In the genomic region with DNA sequence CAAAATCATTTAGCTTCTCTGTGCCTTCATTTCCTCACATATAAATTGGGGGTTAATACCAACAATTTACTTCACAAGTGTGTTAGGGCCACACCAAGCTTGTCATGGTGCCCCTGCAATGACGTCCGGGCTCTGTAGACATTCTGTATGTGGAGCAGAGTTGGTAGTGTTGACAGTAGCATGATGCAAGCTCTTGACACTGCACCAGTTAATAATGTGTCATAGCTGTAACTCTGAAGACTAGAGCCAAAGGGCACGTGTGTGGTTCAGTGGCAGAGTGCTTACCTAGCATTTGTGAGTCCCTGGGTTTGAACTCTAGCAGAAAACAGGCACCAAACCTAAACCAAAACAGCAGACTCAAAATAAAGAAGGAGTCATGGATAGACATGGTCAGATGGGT, we compare ENCODE assay signal across 16 mouse cellular contexts. TPM values are rescaled to one million over a fixed set of nuclear protein-coding genes. Genes with fewer than 3 reads are reported as not detected.
A peak's percentile ranks its signal among the peaks of the same experiment; 100 is the strongest.
DNase-seq lines count a peak whose midpoint lies in the region; ATAC-seq and TF ChIP-seq lines count a peak whose summit lies in the region.
"Had no signal": no experiment of that assay in that cellular context is flagged by ENCODE, and none has a peak within 500 bp of the region (broad histone marks: within the 10 kb centered on the region; RNA-seq: fewer than 3 reads in every experiment).

No protein-coding gene starts in this region.

- H3K27me3 ChIP-seq in heart, embryonic 15.5 days, result no peaks in the 10 kb centered on the region
- no peaks in the 10 kb centered on the region for H3K27me3 ChIP-seq in heart, embryonic 10.5 days (ENCODE audit: insufficient read depth, poor library complexity, severe bottlenecking)
- no peaks in the 10 kb centered on the region for H3K27me3 ChIP-seq in lung, postnatal 0 days (replicated peaks; ENCODE audit: insufficient read depth, low read length)
- no peaks in the 10 kb centered on the region for H3K27me3 ChIP-seq in small intestine, adult 2 months (ENCODE audit: control insufficient read depth, insufficient read depth, low read length)
- H3K27me3 ChIP-seq: limb, embryonic 12.5 days had no signal

- TF ChIP-seq CTCF in lung, postnatal 0 days (IDR thresholded peaks at IDR 0.05), result no peak
- TF ChIP-seq CTCF in small intestine, adult 2 months (IDR thresholded peaks at IDR 0.05; ENCODE audit: extremely low read depth, insufficient read length, insufficient replicate concordance, low read depth, low read length), result no peak

- no peak overlapping the region for H3K9ac ChIP-seq in heart, embryonic 15.5 days
- H3K9ac ChIP-seq in lung, postnatal 0 days (replicated peaks; ENCODE audit: low read depth), result no peak overlapping the region
- H3K9ac ChIP-seq: limb, embryonic 12.5 days had no signal

- ATAC-seq in heart, embryonic 15.5 days (replicated peaks; ENCODE audit: insufficient number of reproducible peaks, insufficient read depth, low FRiP score, low read depth), result no peak
- ATAC-seq in lung, postnatal 0 days, result peak; percentile 30; the same call in 1 of the 2 replicates
- ATAC-seq in megakaryocyte progenitor cell, adult 5-6 weeks (replicated peaks; ENCODE audit: poor library complexity), result no peak

- peak overlapping the region; percentile 48; the same call in 1 of the 2 replicates for H3K27ac ChIP-seq in heart, embryonic 15.5 days
- no peak overlapping the region for H3K27ac ChIP-seq in heart, embryonic 10.5 days
- H3K27ac ChIP-seq in lung, postnatal 0 days (ENCODE audit: low read length), result no peak overlapping the region
- 0 out of 2 replicates have a peak overlapping the region, but pooled peaks have one; percentile 4 for H3K27ac ChIP-seq in small intestine, adult 2 months (ENCODE audit: insufficient read depth, low read depth, low read length)
- H3K27ac ChIP-seq: limb, embryonic 12.5 days had no signal

- no peaks in the 10 kb centered on the region for H3K36me3 ChIP-seq in heart, embryonic 15.5 days
- no peaks in the 10 kb centered on the region for H3K36me3 ChIP-seq in heart, embryonic 10.5 days
- H3K36me3 ChIP-seq in lung, postnatal 0 days (ENCODE audit: insufficient read depth, low read length), result no peaks in the 10 kb centered on the region
- no peaks in the 10 kb centered on the region for H3K36me3 ChIP-seq in small intestine, adult 2 months (ENCODE audit: control insufficient read depth, insufficient read depth, low read length)
- H3K36me3 ChIP-seq: limb, embryonic 12.5 days had no signal

- peaks cover 42% of the 10 kb centered on the region for H3K4me1 ChIP-seq in heart, embryonic 15.5 days (replicated peaks)
- peaks cover 21% of the 10 kb centered on the region for H3K4me1 ChIP-seq in heart, embryonic 10.5 days
- no peaks in the 10 kb centered on the region for H3K4me1 ChIP-seq in lung, postnatal 0 days (ENCODE audit: insufficient read depth, low read depth, low read length)
- peaks cover 15% of the 10 kb centered on the region; the same call in 1 of the 2 replicates for H3K4me1 ChIP-seq in small intestine, adult 2 months (ENCODE audit: control insufficient read depth, insufficient read depth, insufficient read length, low read length)

- DNase-seq in heart, embryonic 10.5 days (ENCODE audit: low spot score), result no peak
- peak; percentile 22 for DNase-seq in lung, postnatal 0 days (ENCODE audit: low spot score)
- no peak for DNase-seq in lung, postnatal 4 days
- DNase-seq in adipocyte (ENCODE audit: low spot score), result peak; percentile 83
- DNase-seq: kidney, postnatal 25 days; layer of hippocampus, postnatal 36 days; right cerebral cortex, postnatal 4 days had no signal

- no peak for TF ChIP-seq EP300 in lung, postnatal 0 days (IDR thresholded peaks at IDR 0.05)

- no peak overlapping the region for H3K4me3 ChIP-seq in heart, embryonic 15.5 days
- H3K4me3 ChIP-seq in heart, embryonic 10.5 days, result no peak overlapping the region
- no peak overlapping the region for H3K4me3 ChIP-seq in lung, postnatal 0 days (ENCODE audit: low read depth, low read length)
- no peak overlapping the region for H3K4me3 ChIP-seq in small intestine, adult 2 months (ENCODE audit: low read depth, low read length)
- H3K4me3 ChIP-seq: erythroblast, embryonic 14.5 days; limb, embryonic 12.5 days had no signal

- 47% methylated on average over 3 of the region's 3 CpGs for WGBS in heart, embryonic 15.5 days
- 75% methylated on average over 3 of the region's 3 CpGs for WGBS in heart, embryonic 10.5 days
- 48% methylated on average over 3 of the region's 3 CpGs for WGBS in lung, postnatal 0 days
- WGBS in small intestine, adult 2 months, result 77% methylated on average over 3 of the region's 3 CpGs

- H3K9me3 ChIP-seq in heart, embryonic 15.5 days (replicated peaks), result no peaks in the 10 kb centered on the region
- H3K9me3 ChIP-seq in heart, embryonic 10.5 days, result no peaks in the 10 kb centered on the region
- H3K9me3 ChIP-seq in lung, postnatal 0 days (ENCODE audit: low read length), result no peaks in the 10 kb centered on the region
- H3K9me3 ChIP-seq: limb, embryonic 12.5 days had no signal

- H3K4me2 ChIP-seq in heart, embryonic 15.5 days, result no peak overlapping the region
- H3K4me2 ChIP-seq in lung, postnatal 0 days (replicated peaks; ENCODE audit: low read depth, low read length), result no peak overlapping the region
- H3K4me2 ChIP-seq: limb, embryonic 12.5 days; midbrain, embryonic 11.5 days had no signal

- TF ChIP-seq POLR2A in small intestine, adult 2 months (IDR thresholded peaks at IDR 0.05; ENCODE audit: low read depth, low read length), result no peak

RNA-seq across cellular contexts. Expression of a gene that starts 27.0 kb away (rescaled TPM):
- 0.20 and 3.1 TPM in 2 replicates for polyA plus RNA-seq in heart, embryonic 15.5 days (2015; fragmentation: Nextera tagmentation; extraction: Ambion mirVana)
- polyA plus RNA-seq in heart, embryonic 10.5 days (2016; fragmentation: Nextera tagmentation; extraction: Ambion mirVana), result not detected in 2 replicates
- not detected in 2 replicates for polyA plus RNA-seq in lung, postnatal 0 days (2015; fragmentation: Nextera tagmentation; extraction: Ambion mirVana)
- 0.30 and 0.77 TPM in 2 replicates for polyA plus RNA-seq in small intestine, adult 2 months (2012; rRNA removed)
- 0.07 TPM in 1 of 2 replicates, not detected in the other for total RNA-seq in megakaryocyte progenitor cell, adult 5-6 weeks (2015)
- total RNA-seq in megakaryocyte progenitor cell, adult 5-6 weeks (2017), result not detected in 2 replicates
- total RNA-seq: gastrocnemius, postnatal 4 days; layer of hippocampus, postnatal 36 days had no signal
- polyA plus RNA-seq: brain, embryonic 14.5 days; cerebellum, adult 2 months; erythroblast, embryonic 14.5 days; midbrain, embryonic 11.5 days had no signal

Comparison
In these comparisons a context has a peak if more than half of its experiments do, and no peak if none do; other contexts are left out.
1. H3K27ac ChIP-seq: peak in heart, embryonic 15.5 days (single experiment) and small intestine, adult 2 months (single experiment); none in heart, embryonic 10.5 days (single experiment) and lung, postnatal 0 days (single experiment).
2. DNase-seq: peak in lung, postnatal 0 days (single experiment) and adipocyte (single experiment); none in heart, embryonic 10.5 days (single experiment) and lung, postnatal 4 days (0 of 2).